Mouse (Mus musculus) thymus, postnatal 0 days (tissue): ENCODE measurements around the gene Ascl3. TPM values are rescaled to one million over a fixed set of nuclear protein-coding genes. Genes with fewer than 3 reads are reported as not detected.

Source experiments
- DNase-seq: peaks from one replicate; pipeline ENCODE4 v3.0.0-alpha.2; 2015; ENCODE audit warnings: low spot score
- polyA plus RNA-seq: library from polyadenylated mRNA; unstranded; fragments of >200 nt; fragmentation: Nextera tagmentation; extraction: Ambion mirVana; gene quantifications from 2 replicates; pipeline ENCODE4 v1.2.1, GENCODE M21; 2015

Ascl3 gene
- 0.19 and 0.21 TPM in 2 replicates for polyA plus RNA-seq

DNA sequence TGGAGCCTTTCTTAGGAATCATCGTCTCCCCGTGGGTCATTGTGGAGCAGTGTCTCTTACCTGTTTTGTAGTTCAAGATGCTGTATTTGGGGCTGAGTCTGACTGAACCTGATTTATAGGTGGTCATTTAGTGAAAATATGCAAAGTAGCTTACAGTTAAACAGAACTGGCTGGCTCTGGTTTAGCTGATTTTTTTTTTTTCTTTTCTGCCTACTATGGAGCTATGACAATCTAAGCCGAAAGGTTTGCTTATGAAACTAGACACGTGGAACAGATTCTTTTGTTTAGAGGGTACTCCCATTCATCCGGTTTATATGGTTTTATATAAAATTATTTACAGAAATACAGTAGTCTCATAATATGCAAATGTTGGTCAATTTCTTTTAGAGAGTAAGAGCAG, at the start of gene Ascl3:
Gene Ascl3 (minus strand): TSS at position 101 of the 400 bp plus-strand sequence.
- DNase-seq = no peak

DNA sequence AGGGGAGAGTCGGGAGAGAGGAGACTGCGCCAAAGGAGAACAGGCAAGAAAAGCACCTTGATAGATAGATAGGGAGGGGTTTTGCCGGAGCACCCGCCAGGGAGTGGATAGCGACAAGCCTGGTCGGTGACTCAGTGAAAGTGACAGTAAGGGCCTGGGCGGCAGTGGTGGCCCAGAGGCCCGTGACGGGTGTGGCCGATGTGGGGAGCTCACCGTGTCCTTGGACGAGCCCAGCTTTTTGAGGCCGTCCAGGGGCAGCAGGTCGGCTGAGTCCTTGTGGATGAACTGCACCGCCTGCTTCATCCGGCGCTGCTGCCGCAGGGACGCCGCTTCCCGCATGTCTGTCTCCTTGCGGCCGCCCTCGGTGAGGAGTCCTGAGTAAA, 49.6 kb upstream of the Ascl3 start:
- no peak for DNase-seq

DNA sequence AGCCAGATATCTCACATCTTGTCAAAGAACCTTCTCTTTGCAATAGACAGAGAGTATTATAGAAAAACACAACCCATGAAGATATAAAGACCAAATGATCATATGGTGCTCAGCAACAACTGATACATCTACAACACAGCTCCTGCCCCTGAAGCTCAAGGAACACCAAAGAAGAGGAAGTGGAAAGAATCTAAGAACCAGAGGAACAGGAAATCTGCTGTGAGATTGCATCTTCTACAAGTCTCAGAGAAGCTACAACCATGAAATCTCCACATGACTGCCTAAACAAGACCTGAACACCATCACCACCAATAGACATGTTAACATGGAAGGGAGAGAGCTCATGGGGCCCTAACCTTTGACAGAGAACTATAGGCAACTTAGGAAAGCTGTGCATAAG, 40.7 kb upstream of the Ascl3 start:
- no peak for DNase-seq

DNA sequence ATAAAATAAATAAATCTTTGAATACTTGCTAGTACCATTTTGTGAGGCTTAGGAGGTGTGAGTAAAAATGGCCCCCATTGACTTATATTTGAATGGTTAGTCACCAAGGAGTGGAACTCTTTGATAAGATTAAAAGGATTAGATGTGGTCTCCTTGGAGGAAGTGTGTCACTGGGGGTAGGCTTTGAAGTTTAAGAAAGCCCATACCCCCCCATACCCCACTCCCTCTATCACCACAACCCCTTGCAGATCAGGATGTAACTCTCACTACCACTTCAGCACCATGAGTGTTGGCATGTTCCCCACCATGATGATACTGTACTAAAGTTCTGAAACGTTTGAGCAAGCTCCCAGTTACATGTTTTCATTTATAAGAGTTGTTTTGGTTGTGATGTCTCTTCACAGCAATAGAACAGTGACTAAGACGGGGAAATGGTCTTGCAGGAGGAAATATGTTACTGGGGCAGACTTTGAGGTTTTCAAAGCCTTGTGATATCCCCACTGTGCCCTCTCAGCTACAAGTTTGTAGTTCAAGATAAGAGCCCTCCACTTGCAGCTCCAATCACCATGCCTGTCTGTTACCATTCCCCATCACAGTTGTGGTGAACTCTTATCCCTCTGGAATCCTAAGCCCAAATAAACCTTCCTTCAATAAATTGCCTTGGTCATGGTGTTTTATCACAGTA, 37.3 kb upstream of the Ascl3 start:
- no peak for DNase-seq

DNA sequence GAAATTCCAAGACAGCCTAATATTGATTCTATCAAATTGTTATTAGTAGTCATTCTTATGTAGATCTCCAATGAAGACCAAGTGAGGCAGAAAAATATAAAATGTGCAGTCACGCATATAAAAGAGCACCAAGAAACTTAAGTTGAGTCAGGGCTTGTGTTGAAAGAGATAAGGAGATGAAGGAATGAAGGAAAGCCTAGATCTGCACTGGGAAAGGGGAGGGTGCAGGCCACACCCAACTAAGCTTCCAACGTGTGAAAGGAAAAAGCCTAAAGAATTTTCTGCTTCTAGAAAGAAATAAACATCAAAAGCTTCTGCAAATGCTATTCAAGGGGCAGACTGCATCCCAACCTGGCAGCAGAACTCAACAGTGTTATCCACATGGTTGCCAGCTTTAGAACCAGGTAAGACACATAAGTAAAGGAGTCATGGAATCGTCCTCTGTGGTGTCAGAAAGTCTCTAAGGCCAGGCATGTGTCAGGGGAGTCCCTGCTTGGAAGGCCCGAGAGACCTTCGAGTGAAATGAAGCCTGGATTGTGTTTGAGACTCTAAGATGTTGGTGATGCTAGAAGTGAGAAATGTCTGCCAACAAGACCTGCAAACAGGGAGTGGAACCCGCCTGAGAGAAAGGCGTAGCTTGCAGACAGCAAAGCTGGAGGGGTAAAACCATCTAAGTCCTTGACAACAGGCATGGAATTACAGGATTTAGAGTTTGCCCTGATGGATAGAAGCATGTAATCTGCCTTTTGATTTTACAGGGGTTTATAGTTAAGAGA, 36.2 kb upstream of the Ascl3 start:
- DNase-seq = no peak

DNA sequence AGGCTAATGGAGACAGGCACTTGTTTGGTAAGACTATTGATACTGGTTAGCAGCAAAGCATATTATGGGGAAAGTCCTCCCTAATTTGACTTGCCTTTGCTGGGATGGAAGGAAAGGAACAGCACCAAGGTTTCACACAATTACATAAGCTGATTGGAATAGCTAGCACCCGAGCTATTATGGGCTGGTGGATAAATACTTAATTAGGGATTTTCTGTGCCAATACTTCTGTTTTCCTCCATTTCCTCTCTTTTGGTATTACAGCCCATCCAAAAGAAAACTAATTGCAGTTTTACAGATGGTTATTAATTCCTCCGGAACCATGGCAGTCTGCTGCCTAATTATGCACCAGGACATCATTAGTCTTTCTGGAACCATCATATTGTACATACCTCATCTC, 32.5 kb upstream of the Ascl3 start:
- no peak for DNase-seq

- DNase-seq = no peak
Measured at GRCm38 (mm10) chr7:109756291-109756690, 24.8 kb upstream of the Ascl3 start.

DNA sequence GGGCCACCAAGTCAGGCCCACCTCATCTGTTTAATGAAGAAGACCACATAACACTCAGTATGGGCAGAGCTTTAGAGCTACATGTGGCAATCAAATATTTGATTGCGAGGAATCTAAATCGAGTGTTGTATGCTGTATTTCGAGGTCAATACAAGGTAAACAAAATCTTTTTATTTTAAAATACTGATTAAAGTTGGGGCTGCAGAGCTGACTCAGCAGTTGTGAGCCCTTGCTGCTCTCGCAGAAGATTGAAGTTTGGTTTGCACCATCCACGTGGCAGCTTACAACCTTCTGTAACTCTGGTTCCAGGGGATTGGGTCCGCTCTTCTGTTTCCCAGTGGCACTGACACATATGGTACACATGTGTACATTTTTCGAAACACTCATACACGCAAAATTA, 22.5 kb upstream of the Ascl3 start:
- no peak for DNase-seq

DNA sequence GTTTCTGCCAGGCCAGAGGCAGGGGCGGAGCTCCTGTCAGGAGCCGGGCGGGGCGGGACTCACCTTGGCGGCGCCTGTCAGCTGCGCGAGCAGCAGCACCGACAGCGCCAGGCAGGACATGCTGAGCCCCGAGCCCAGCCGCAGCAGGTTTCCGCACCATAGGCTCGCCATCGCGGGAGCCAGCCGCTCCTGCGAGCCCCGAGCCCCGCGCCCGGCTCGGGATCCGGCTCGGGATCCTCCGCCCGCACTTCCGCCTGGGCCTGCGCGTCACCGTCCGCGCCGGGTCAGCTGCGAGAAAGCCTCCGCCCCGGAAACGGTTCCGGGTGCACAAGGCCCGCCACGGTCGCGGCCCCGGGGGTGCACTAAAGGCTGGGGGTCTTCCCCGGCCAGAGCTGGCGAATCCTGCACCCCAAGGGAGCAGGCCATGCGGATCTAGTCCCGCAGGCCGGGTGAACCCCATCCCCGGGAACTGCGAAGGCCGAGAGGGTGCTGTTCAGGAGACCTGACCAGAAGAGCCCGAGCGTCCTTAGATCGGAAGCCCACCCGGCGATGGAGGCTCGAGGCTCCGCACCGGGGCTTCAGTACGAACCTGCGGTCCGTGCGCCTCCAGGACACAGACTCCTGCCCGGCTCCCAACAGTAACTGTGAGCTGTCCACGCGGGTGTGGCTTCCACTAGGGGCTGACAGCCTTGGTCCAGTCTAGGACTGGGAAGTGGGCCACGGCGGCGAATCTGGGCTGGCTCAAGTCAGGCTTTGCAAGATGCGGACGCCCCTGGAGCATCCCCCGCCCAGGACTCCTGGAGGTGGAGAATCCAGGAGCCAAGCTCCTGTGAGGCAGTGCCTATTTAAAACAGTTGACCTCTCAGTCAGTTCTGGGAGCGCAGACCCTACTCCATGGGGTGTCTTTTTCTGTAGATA, 20.7 kb upstream of the Ascl3 start, which contains the start of gene Tmem9b:
Gene Tmem9b (minus strand): TSS at position 868 of the 918 bp plus-strand sequence.
- DNase-seq = peak; percentile 85

GRCm38 (mm10) chr7:109751427-109752007, 20.0 kb upstream of the Ascl3 start:
- no peak for DNase-seq

- no peak for DNase-seq
Measured at GRCm38 (mm10) chr7:109747747-109748146, 16.2 kb upstream of the Ascl3 start.

DNA sequence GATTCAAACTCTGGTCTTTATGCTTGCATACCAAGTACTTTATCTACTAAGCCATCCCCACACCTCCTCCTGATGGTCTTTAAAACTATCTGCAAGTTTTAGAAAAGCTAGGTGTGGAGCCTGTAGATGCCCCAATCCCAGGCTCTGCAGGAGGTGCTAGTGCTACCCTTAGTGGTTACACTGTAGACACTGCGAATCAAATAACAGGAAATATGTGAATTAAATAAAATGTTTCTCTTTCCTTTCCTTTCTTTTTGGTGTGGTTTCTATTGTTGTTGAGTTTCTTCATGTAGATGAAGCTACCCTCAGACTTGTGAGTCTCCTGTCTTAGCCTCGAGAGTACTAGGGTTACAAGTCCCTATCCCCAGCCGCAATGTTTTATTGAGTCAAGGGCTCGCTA, 10.2 kb upstream of the Ascl3 start:
- no peak for DNase-seq

- DNase-seq = no peak
Measured at GRCm38 (mm10) chr7:109741060-109741459, 9.5 kb upstream of the Ascl3 start.

- no peak for DNase-seq
Measured at GRCm38 (mm10) chr7:109739822-109740370, 8.4 kb upstream of the Ascl3 start.

DNA sequence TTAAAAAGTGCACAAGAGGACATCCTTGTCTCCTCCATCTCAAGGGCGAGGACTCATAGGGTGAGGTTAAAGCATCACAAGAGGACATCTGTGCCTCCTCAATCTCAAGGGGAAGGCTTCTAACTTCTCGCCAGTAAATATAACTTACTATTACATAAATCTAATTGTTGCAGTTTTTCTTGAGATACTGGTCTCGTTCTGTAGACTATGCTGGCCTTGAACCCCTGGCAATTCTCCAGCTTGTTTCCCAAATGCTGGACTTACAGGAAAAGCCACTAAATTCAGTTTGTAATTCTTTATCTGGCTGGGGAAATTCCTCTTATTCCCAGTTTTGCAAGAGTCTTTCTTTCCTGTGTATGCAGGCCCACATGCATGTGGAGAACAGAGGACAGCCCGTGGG, 3.3 kb upstream of the Ascl3 start:
- no peak for DNase-seq

GRCm38 (mm10) chr7:109723697-109724096, 7.8 kb downstream of the Ascl3 start, which contains the start of gene BC051019:
TSS of gene BC051019 (minus strand) at chr7:109723850.
- DNase-seq = no peak

DNA sequence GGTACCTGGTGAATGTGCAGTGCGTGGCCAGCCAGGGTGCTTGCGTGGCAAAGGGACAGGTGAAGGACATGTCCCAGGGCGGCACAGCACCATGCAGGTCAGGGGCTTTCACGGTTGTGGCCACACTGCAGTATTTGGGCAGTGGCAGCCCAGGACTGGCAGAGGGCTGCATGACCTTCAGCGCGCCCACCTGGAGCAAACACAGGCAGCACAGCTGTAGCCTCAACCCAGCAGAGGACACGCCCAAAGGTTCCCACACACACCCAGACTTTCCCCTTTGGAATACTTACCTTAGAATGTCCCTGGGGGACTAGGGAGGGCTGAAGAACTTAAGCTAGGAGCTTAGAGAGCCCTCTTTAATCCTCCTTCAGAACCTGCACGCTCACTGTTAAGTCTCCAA, 8.4 kb downstream of the Ascl3 start:
- no peak for DNase-seq

DNA sequence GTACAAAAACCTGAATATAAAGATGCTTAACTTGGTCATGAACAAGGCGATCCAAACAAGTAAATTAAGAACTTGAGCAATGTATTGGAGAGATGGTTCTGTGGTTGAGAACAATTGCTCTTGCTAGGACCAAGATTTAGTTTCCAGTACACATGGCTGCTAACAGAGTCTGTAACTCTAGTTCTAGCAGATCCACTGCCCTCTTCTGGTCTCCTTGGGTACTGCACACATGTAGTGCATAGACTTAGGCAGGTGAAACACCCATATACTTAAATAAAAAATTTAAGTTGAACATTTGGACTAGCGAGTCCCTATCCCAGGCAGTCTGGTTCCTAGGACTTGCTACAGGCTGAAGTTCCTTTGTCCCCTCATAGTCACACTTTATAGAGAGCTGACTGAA, 8.9 kb downstream of the Ascl3 start:
- DNase-seq = peak; percentile 16

DNA sequence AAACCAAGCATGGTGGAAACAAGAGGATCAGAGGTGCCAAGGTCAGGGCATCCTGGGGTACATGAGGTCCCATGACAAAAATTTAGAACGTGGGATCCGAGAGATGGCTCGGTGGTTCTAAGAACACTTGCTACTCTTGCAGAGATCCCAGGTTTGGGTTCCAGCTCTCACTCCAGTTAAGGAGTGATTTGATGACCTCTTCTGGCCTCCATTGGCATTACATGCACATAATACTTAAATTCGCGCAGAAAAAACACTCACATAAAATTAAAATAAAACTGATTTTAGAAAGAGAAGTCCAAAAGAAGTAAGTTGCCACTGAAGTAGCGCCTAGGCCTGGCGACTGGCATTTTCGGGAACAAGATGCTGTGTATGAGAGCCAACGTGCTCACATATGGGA, 12.2 kb downstream of the Ascl3 start:
- DNase-seq = peak; percentile 29

DNA sequence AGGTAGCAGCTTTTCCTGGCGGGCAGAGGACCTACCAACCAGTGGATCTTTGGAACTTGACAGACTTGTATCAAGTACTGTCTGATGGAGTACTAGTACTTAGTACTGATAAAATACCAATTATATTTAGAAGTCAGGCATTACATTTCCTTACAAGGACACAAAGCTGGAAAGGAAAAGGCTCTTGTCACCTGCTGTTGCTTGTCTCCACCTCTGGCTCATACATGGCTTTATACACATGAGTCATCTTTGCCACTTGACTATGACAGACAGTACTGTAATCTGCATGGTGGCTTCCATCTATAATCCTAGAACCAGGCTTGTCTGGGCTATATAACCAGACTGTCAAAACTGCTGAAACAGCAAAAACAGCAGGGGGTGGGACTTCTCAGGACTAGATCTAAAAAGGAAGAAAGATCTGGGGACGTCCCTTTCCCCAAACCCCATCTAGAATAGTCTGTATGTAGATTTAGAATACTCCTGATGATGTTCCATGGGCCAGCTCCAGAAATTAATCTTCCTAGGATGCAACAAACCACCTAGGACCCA, 18.0 kb downstream of the Ascl3 start:
- DNase-seq = no peak

GRCm38 (mm10) chr7:109712198-109712597, 19.3 kb downstream of the Ascl3 start:
- DNase-seq = no peak
